8 mouse cellular contexts compared by ENCODE assay signal in the genomic region with DNA sequence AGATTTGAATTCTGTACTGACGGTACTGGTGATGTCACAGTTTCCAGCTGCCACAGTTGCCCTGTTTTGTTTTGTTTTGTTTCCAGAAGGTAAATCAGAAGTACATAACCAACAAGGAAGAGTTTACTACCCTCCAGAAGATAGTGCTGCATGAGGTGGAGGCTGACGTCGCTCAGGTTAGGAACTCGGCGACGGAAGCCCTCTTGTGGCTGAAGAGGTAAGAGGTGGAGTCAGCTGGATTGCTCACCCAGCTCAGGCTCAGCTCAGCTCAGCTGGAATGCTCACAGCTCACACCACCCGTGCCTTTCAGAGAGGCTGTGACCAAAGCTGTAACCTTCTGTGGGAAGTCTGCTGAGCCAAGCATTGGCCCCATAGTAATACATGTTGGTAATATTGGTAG. TPM values are rescaled to one million over a fixed set of nuclear protein-coding genes. Genes with fewer than 3 reads are reported as not detected.
DNase-seq lines count a peak whose midpoint lies in the region; TF ChIP-seq lines count a peak whose summit lies in the region.
"Had no signal": no experiment of that assay in that cellular context is flagged by ENCODE, and none has a peak within 500 bp of the region (broad histone marks: within the 10 kb centered on the region; RNA-seq: fewer than 3 reads in every experiment).

No protein-coding gene starts in this region.

- no peak for TF ChIP-seq POLR2A in MEL (IDR thresholded peaks at IDR 0.05; ENCODE audit: control insufficient read depth in 1 of 2, insufficient read depth in 1 of 2, low read depth in 1 of 2, low read length in 2 of 2, poor library complexity in 1 of 2)

- no peaks in the 10 kb centered on the region; a peak in 1 of 4 replicates for H3K36me3 ChIP-seq in MEL (ENCODE audit: control insufficient read depth in 1 of 2, insufficient read depth in 2 of 2, low read length in 2 of 2)
- no peaks in the 10 kb centered on the region for H3K36me3 ChIP-seq in splenic B cell, adult 2 months (ENCODE audit: control insufficient read depth, insufficient read depth, low read length, poor library complexity, severe bottlenecking)

- no peak overlapping the region for H3K4me3 ChIP-seq in MEL (ENCODE audit: control insufficient read depth in 1 of 2, insufficient read depth in 1 of 2, low read depth in 2 of 2, low read length in 2 of 2)
- H3K4me3 ChIP-seq: erythroblast, embryonic 14.5 days had no signal

- TF ChIP-seq EP300 in MEL (IDR thresholded peaks at IDR 0.05; ENCODE audit: low read depth in 1 of 2, low read length in 2 of 2): no peak

- H3K79me2 ChIP-seq in MEL (ENCODE audit: control insufficient read depth, insufficient read depth, low read length, poor library complexity): no peaks in the 10 kb centered on the region

- no peak overlapping the region for H3K9ac ChIP-seq in MEL (ENCODE audit: control insufficient read depth, low read depth, low read length, poor library complexity, severe bottlenecking)

- peak; percentile 17 for DNase-seq in layer of hippocampus, adult 11-12 months (ENCODE audit: low spot score)
- DNase-seq in layer of hippocampus, postnatal 36 days: no peak
- no peak for DNase-seq in MEL (ENCODE audit: low read depth, low spot score)
- DNase-seq in brain, adult 2 months (ENCODE audit: low read depth, low spot score): peak; percentile 76
- DNase-seq in kidney, postnatal 10 days: peak; percentile 62
- peak; percentile 6 for DNase-seq in splenic B cell, adult 2 months (ENCODE audit: low read depth, low spot score)
- no peak for DNase-seq in gastrocnemius, postnatal 25 days

- no peaks in the 10 kb centered on the region for H3K9me3 ChIP-seq in MEL (replicated peaks; ENCODE audit: insufficient read depth, low read length)

- TF ChIP-seq RAD21 in MEL (IDR thresholded peaks at IDR 0.05; ENCODE audit: low read depth, low read length): no peak

- no peaks in the 10 kb centered on the region for H3K4me1 ChIP-seq in MEL (ENCODE audit: control insufficient read depth in 1 of 2, insufficient read depth in 2 of 2, low read length in 2 of 2)

- no peaks in the 10 kb centered on the region for H3K27me3 ChIP-seq in MEL (ENCODE audit: control insufficient read depth in 1 of 2, insufficient read depth in 2 of 2, low read length in 2 of 2)
- H3K27me3 ChIP-seq in splenic B cell, adult 2 months (ENCODE audit: control insufficient read depth, insufficient read depth, low read length, poor library complexity, severe bottlenecking): no peaks in the 10 kb centered on the region

- peak in 2 of 3 experiments; percentile 7 to 12; a peak in 1 of 6 replicates for TF ChIP-seq CTCF in MEL (IDR thresholded peaks at IDR 0.05 in 2 of 3, conservative IDR thresholded peaks at IDR 0.05 in 1 of 3; ENCODE audit: control insufficient read depth in 1 of 3, insufficient read depth in 1 of 3, low read depth in 2 of 3, low read length in 3 of 3, poor library complexity in 1 of 3, severe bottlenecking in 1 of 3)

- no peak overlapping the region for H3K27ac ChIP-seq in MEL (ENCODE audit: control insufficient read depth, low read depth, low read length)

TF ChIP-seq in MEL, 35 proteins besides CTCF, POLR2A, EP300 and RAD21:
- TF ChIP-seq MYB (IDR thresholded peaks at IDR 0.05; ENCODE audit: low read depth, low read length) (no peak), ELF1 (IDR thresholded peaks at IDR 0.05; ENCODE audit: low read depth, low read length) (no peak), GABPA (IDR thresholded peaks at IDR 0.05; ENCODE audit: low read depth, low read length) (no peak)
TF ChIP-seq in MEL: peak in this region for 0.

RNA-seq across cellular contexts. Expression of gene Fkbp14, which starts 32.6 kb away (rescaled TPM):
- 10 to 100 TPM; 14.5 to 14.8 TPM for total RNA-seq in layer of hippocampus, postnatal 36 days (2021)
- 0.65 and 1.5 TPM in 2 replicates for total RNA-seq in MEL (2012; rRNA removed)
- 1 to 10 TPM in 1 of 2 experiments, not detected in 1; 1.8 TPM for polyA plus RNA-seq in MEL (2012; ENCODE audit: insufficient read depth in 1 of 2, insufficient read length in 2 of 2, low read depth in 1 of 2, low replicate concordance in 2 of 2, missing spikeins in 1 of 2)
- total RNA-seq in gastrocnemius, postnatal 25 days (2021): 1 to 10 TPM; 7.6 to 8.4 TPM
- polyA plus RNA-seq: erythroblast, embryonic 14.5 days had no signal

RNA-seq across cellular contexts. Expression of gene Plekha8, which starts 34.8 kb away (rescaled TPM):
- 10 to 100 TPM; 13.0 to 14.0 TPM for total RNA-seq in layer of hippocampus, postnatal 36 days (2021)
- total RNA-seq in MEL (2012; rRNA removed): 16.6 and 16.8 TPM in 2 replicates
- 10 to 100 TPM in 1 of 2 experiments, not detected in 1; 11.6 TPM for polyA plus RNA-seq in MEL (2012; ENCODE audit: insufficient read depth in 1 of 2, insufficient read length in 2 of 2, low read depth in 1 of 2, low replicate concordance in 2 of 2, missing spikeins in 1 of 2)
- 1 to 10 TPM; 3.8 to 4.0 TPM for total RNA-seq in gastrocnemius, postnatal 25 days (2021)

RNA-seq across cellular contexts. Expression of gene Mturn, which starts 51.7 kb away (rescaled TPM):
- 100 to 1,000 TPM; 144 to 156 TPM for total RNA-seq in layer of hippocampus, postnatal 36 days (2021)
- total RNA-seq in MEL (2012; rRNA removed): 0.26 and 0.31 TPM in 2 replicates
- polyA plus RNA-seq in MEL (2012; ENCODE audit: insufficient read depth in 1 of 2, insufficient read length in 2 of 2, low read depth in 1 of 2, low replicate concordance in 2 of 2, missing spikeins in 1 of 2): 1 to 10 TPM in 1 of 2 experiments, not detected in 1; 1.1 TPM
- 1 to 10 TPM; 6.0 to 6.6 TPM for total RNA-seq in gastrocnemius, postnatal 25 days (2021)

Comparison
In these comparisons a context has a peak if more than half of its experiments do, and no peak if none do; other contexts are left out.
1. DNase-seq: peak in layer of hippocampus, adult 11-12 months (single experiment), brain, adult 2 months (single experiment), kidney, postnatal 10 days (single experiment) and splenic B cell, adult 2 months (single experiment); none in layer of hippocampus, postnatal 36 days (0 of 2), MEL (single experiment) and gastrocnemius, postnatal 25 days (single experiment).
2. RNA of gene Mturn, which starts 51.7 kb away (total RNA-seq): 144 to 156 TPM in layer of hippocampus, postnatal 36 days; 6.0 to 6.6 TPM in gastrocnemius, postnatal 25 days and 0.26 to 0.31 TPM in MEL; every median in the first group is over 10 times any median in the second.